Mouse (Mus musculus): Measurements from ENCODE around the gene Sema4c.

GRCm38 (mm10) chr1:36567818-36568603, 9.9 kb upstream of the Sema4c start:
- TF ChIP-seq POLR2A (IDR thresholded peaks at IDR 0.05; ENCODE audit: insufficient read depth, low read depth, low read length) (no peak), CTCF (IDR thresholded peaks at IDR 0.05; ENCODE audit: insufficient read depth, low read depth, low read length) (no peak)

All from olfactory bulb, adult 2 months (tissue).